Mouse (Mus musculus) embryonic fibroblast, embryonic 13.5 days (primary cell): ENCODE results near the gene Drap1. TPM values are rescaled to one million over a fixed set of nuclear protein-coding genes. Genes with fewer than 3 reads are reported as not detected.

Experiments
- H3K27ac ChIP-seq: 2 replicates; pipeline ENCODE4 v1.5.1; 2012; ENCODE audit warnings: low read length, control low read depth, inconsistent platforms; ENCODE audit not compliant: insufficient read depth
- H3K4me1 ChIP-seq: 2 replicates; pipeline ENCODE4 v1.6.1; 2011; ENCODE audit warnings: low read length; ENCODE audit not compliant: control insufficient read depth, insufficient read depth
- H3K4me3 ChIP-seq: 2 replicates; pipeline ENCODE4 v1.5.1; 2011; ENCODE audit warnings: mild to moderate bottlenecking, control low read depth, low read length; ENCODE audit not compliant: insufficient read depth
- CTCF ChIP-seq: IDR thresholded peaks from 2 replicates; pipeline ENCODE4 v1.5.1; 2011; ENCODE audit warnings: mild to moderate bottlenecking, control low read depth, low read length, moderate library complexity, borderline replicate concordance; ENCODE audit not compliant: insufficient read depth
- POLR2A ChIP-seq: IDR thresholded peaks from 2 replicates; pipeline ENCODE4 v1.6.1; 2011; ENCODE audit warnings: low read depth, mild to moderate bottlenecking, control low read depth, low read length, moderate library complexity
- polyA plus RNA-seq: library from polyadenylated mRNA; stranded (reverse); fragments of >200 nt; gene quantifications from 2 replicates; pipeline ENCODE4 v1.2.4, GENCODE M21; 2011; ENCODE audit warnings: low read depth; ENCODE audit not compliant: missing spikeins, insufficient read length

Drap1 gene
- polyA plus RNA-seq, 1 experiment, result 169 TPM

DNA sequence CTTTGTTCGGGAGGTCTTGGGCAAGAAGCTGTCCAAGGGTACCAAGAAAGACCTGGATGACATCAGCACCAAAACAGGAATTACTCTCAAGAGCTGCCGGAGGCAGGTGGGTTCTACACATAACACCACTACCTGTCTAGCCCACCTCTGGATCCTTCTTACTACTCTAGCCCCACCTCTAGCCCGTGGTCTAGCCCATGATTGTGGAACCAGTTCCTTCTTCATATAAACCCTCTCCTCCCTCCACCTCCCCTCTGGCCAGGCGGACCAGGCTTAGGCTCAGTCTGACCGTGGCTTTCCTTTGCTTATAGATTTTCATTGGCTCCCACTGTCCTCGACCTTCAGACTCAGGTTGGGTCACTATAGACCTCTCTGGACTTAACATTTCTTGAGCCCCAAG is 36.6 kb upstream of the Drap1 start:
- H3K4me3 ChIP-seq, result peak overlapping the region; percentile 84
- peaks cover 14% of the 10 kb centered on the region; the same call in 1 of the 2 replicates for H3K4me1 ChIP-seq
- no peak overlapping the region for H3K27ac ChIP-seq
- TF ChIP-seq POLR2A (no peak), CTCF (no peak)

- peak within 1 kb of the TSS; percentile 82 for H3K27ac ChIP-seq
- TF ChIP-seq CTCF (no peak), POLR2A (peak; percentile 85)
- H3K4me3 ChIP-seq, result peak within 1 kb of the TSS; percentile 84
- peaks cover 16% of the 10 kb centered on the region; the same call in 1 of the 2 replicates for H3K4me1 ChIP-seq
Observed at GRCm38 (mm10) chr19:5460465-5460911, 35.7 kb upstream of the Drap1 start, which contains the start of gene Fibp. Fibp (plus strand) TSS chr19:5460615.

- peaks cover 20% of the 10 kb centered on the region; the same call in 1 of the 2 replicates for H3K4me1 ChIP-seq
- TF ChIP-seq POLR2A (0 out of 2 replicates have a peak, but pooled peaks have one; percentile 20), CTCF (no peak)
- peak overlapping the region; percentile 84; the same call in 1 of the 2 replicates for H3K4me3 ChIP-seq
- peak overlapping the region; percentile 82; the same call in 1 of the 2 replicates for H3K27ac ChIP-seq
Observed at GRCm38 (mm10) chr19:5459896-5460295, 35.1 kb upstream of the Drap1 start.

GRCm38 (mm10) chr19:5459019-5459418 is 34.2 kb upstream of the Drap1 start:
- Histone ChIP-seq H3K4me1 (peaks cover 21% of the 10 kb centered on the region; the same call in 1 of the 2 replicates), H3K4me3 (no peak overlapping the region), H3K27ac (no peak overlapping the region)
- TF ChIP-seq POLR2A (no peak), CTCF (no peak)

- Histone ChIP-seq H3K4me1 (peaks cover 21% of the 10 kb centered on the region; the same call in 1 of the 2 replicates), H3K27ac (peak within 1 kb of the TSS; percentile 66), H3K4me3 (peak within 1 kb of the TSS; percentile 70)
- TF ChIP-seq CTCF, result no peak
Observed at GRCm38 (mm10) chr19:5457746-5458442, 33.1 kb upstream of the Drap1 start, which contains the start of gene Ccdc85b. Ccdc85b (minus strand) TSS chr19:5457894.

GRCm38 (mm10) chr19:5456922-5457745 is 32.4 kb upstream of the Drap1 start:
- Histone ChIP-seq H3K4me3 (peak overlapping the region; percentile 70), H3K27ac (peak overlapping the region; percentile 66), H3K4me1 (peaks cover 21% of the 10 kb centered on the region; the same call in 1 of the 2 replicates)
- no peak for TF ChIP-seq CTCF
- TF ChIP-seq POLR2A, result peak; percentile 95

DNA sequence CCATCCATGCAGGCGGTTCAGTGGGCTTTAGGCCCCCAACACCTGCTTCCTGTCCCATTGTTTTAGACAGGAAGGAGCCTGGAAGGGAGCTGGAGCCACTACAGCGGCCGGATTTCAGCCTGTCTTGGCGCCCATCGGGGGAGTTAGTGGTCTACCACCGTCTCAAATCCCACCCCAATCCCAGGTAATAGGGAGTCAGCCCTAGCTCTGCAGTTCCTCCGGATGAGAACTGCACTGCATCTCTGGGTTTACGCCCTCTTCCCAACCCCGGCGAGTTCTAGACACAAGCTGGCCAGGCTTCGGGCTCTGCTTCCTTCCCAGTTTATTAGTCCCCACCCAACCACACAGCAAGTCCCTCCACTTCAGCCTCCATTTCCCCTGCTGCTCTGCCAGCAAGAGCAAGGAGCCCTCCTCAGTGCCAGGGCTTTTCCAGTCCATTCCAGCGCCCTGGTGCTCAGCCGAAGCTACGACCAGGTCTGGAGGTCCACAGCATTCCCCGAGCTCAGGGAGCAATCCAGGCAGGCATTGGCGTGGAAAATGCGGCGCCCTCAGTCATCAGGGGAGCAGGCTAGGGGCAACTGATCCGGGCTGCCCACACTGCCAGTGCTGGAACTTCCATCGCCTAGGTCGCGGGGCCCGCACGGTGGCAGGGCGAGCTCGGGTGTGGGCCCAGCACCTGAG is 31.6 kb upstream of the Drap1 start:
- Histone ChIP-seq H3K4me1 (peaks cover 16% of the 10 kb centered on the region; the same call in 1 of the 2 replicates), H3K27ac (peak overlapping the region; percentile 66; the same call in 1 of the 2 replicates), H3K4me3 (peak overlapping the region; percentile 70)
- TF ChIP-seq CTCF (no peak), POLR2A (peak; percentile 1; the same call in 1 of the 2 replicates)

GRCm38 (mm10) chr19:5455568-5455967 is 30.8 kb upstream of the Drap1 start:
- TF ChIP-seq CTCF, result no peak
- no peak for TF ChIP-seq POLR2A
- H3K27ac ChIP-seq, result no peak overlapping the region
- peak overlapping the region; percentile 70 for H3K4me3 ChIP-seq
- peaks cover 14% of the 10 kb centered on the region; the same call in 1 of the 2 replicates for H3K4me1 ChIP-seq

GRCm38 (mm10) chr19:5455037-5455436 is 30.3 kb upstream of the Drap1 start:
- TF ChIP-seq CTCF (no peak), POLR2A (no peak)
- Histone ChIP-seq H3K4me1 (peaks cover 15% of the 10 kb centered on the region; the same call in 1 of the 2 replicates), H3K4me3 (peak overlapping the region; percentile 70; the same call in 1 of the 2 replicates), H3K27ac (no peak overlapping the region)
